Mouse (Mus musculus) adrenal gland, adult 2 months (tissue): ENCODE results near the gene Mertk. TPM values are rescaled to one million over a fixed set of nuclear protein-coding genes. Genes with fewer than 3 reads are reported as not detected.
"Not testable (repeated sequence)": the region's sequence is repeated elsewhere in the genome, so short reads cannot be mapped to it uniquely, and the experiment has no call there.

Experiments used
- DNase-seq: peaks from one replicate; pipeline ENCODE4 v3.0.0; 2021
- long read RNA-seq: library from polyadenylated mRNA; stranded (forward); transcript quantifications from one replicate; pipeline ENCODE4 v2.0.0, GENCODE M21; 2021
- polyA plus RNA-seq: library from polyadenylated mRNA; depleted of rRNA; stranded (reverse); fragments of >200 nt; gene quantifications from 2 replicates; pipeline ENCODE4 v1.2.3, GENCODE M21; 2012; rRNA removed
- total RNA-seq, 2 experiments: library from RNA; stranded (reverse); gene quantifications; 2 replicates each; pipeline ENCODE4 v1.2.3; 2021

The Mertk gene
- total RNA-seq (10 to 100 TPM in 1 of 2 experiments, 1 to 10 TPM in 1; 9.6 to 12.5 TPM), polyA plus RNA-seq (2.2 and 2.9 TPM in 2 replicates)
- long read RNA-seq, full-length matches to known transcripts = 1 of 5 reads
- long read RNA-seq, partial matches to known transcripts = 2 of 5 reads
- long read RNA-seq, other reads (novel, unspliced or antisense) = 2 of 5 reads

- DNase-seq = peak; percentile 91
Observed at GRCm38 (mm10) chr2:128698693-128699181, at the start of gene Mertk. Gene Mertk, plus strand, starts transcription at chr2:128698956.

GRCm38 (mm10) chr2:128680661-128681060 is 18.1 kb upstream of the Mertk start:
- no peak for DNase-seq

DNA sequence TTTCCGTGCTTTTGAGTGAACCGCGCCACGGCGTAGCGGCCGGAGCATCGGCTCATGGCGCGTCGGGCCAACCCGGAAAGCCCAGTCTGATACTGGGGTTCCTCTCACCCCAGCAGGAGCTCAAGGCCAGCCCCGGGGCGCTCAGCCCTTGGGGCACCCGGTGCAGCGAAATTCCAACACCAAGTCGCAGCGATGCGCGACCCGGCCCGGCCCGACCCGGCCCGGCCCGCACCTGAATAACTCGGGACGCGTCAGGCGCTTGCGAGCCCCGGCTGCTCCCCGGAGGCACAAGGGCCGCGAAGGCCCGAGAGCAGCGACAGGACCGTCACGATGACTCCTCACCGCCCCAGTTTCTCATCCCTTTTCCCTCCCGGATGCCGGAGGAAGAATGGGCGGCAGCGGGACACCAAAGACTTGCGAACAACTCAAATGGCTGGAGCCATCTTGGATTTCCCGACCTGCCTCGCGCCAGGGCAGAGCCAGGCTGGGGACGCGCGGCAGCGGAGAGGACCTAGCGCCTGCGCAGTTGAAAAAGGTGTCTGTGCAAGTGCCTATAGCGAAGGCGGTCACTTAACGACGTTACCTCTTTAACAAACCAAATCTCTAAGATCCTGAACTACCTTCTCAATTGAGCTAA is 11.7 kb upstream of the Mertk start, which contains the start of gene Anapc1:
Gene Anapc1, minus strand, starts transcription at position 471 of the 637 bp plus-strand sequence.
- DNase-seq = peak; percentile 93

GRCm38 (mm10) chr2:128687558-128688120 is 11.1 kb upstream of the Mertk start:
- DNase-seq = no peak

DNA sequence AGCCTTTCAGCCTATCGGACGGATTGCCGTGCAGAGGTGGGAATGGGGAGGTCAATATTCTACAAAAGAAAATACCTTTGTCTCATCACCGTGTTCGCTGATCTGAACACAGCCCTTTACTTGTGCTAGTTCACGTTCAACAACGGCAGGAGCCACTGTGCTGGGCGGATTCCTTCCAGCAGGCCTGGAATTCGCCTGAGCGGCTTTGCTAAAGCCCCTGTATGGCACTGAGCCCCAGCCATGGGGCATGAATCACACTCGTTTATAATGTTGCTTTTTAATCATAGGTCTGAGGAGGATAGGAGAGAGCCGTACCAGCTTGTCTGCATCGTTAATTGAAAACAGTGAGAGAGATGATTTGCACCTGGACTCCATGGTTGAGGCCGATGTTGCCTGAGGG is 6.4 kb upstream of the Mertk start:
- DNase-seq = no peak

GRCm38 (mm10) chr2:128692771-128693170 is 6.0 kb upstream of the Mertk start:
- no peak for DNase-seq

DNA sequence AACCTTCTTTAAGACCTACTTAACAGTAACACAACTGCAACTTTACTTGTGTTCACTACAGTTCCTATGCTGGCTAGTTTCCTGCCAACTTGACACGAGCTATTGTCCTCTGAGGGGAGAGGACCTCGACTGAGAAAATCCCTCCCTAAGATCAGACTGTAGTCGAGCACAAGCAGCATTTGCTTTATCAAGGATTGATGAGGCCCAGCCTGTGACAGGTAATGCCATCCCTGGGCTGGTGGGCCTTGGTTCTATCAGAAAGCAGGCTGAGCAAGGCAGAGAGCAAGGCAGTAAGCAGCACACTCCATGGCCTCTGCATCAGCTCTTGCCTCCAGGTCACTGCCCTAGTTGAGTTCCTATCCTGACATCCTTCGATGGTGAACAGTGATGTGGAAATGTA is 5.5 kb upstream of the Mertk start:
- DNase-seq = no peak

GRCm38 (mm10) chr2:128693828-128694227 is 4.9 kb upstream of the Mertk start:
- DNase-seq = not testable (repeated sequence)

DNA sequence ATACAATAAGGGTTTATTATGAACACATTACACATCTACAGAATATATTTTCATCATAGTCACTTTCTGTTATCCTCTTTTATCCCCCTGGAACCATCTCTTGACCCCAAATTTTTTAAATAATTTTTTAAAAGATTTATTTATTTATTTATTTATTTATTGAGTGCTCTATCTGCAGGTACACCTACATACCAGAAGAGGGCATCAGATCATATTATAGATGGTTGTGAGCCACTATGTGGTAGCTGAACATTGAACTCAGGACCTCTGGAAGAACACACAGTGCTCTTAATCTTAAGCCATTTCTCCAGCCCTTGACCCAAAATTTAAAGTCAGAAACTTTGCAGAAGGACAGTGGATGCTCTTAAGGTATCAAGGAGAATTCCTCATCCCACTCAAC is 4.2 kb upstream of the Mertk start:
- DNase-seq = no peak

DNA sequence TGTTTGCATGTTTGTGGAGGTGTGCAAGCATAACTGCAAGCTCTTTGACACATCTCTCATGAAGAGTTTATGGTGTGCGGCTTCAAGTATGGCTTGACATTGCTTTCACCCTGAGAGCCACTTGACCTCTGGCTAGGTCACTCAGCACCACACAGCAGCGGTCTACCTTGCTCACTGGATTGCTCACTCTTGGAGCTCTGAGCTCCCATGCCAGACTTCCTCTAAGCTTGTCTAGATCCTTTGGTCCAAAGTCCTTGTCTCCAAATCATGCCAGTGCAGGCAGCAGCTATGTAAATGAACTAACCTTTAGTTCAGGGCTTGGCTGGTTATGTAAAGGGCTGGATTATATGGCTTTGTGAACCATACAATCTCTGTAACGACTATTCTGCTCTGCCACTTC is 2.3 kb upstream of the Mertk start:
- no peak for DNase-seq

DNA sequence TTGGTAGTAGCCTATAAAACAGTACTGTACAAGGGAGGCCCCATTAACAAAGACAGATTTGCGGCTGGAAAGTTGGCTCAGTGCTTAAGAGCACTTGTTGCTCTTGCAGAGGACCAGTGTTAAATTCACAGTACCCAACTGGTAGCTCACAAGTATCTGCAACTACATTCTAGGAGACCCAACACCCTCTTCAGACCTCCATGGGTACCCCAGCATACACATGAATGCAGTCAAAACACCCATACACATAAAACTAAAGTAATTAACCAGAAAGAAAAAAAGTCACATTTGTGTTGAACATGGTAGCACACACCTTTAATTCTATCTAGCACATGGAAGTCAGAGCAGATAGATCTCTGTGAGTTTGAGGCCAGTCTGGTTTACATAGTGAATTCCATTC is 1.7 kb upstream of the Mertk start:
- DNase-seq = no peak

DNA sequence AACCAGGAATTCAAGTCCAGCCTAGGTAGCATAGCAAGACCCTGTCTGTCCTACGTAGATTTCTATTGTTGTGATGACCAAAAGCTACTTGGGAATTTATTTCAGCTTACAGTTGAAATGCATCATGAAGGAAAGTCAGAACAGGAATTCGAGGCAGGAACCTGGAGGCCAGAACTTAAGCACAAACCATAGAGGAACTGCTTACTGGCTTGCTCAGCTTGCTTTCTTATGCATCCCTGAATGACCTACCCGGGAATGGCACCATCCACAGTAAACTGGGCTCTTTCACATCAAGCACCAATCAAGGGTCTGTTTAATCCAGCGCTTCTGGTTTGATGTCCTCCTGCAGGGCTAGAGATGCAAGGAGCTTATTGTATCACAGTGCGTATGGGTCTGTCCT is 1.2 kb upstream of the Mertk start:
- DNase-seq = no peak

- peak; percentile 92 for DNase-seq
Observed at GRCm38 (mm10) chr2:128698140-128698692, 540 bp upstream of the Mertk start.

GRCm38 (mm10) chr2:128699201-128699885 is 587 bp downstream of the Mertk start:
- peak; percentile 59 for DNase-seq

GRCm38 (mm10) chr2:128704474-128704873 is 5.7 kb downstream of the Mertk start:
- peak; percentile 40 for DNase-seq

GRCm38 (mm10) chr2:128709264-128709663 is 10.5 kb downstream of the Mertk start:
- DNase-seq = no peak

DNA sequence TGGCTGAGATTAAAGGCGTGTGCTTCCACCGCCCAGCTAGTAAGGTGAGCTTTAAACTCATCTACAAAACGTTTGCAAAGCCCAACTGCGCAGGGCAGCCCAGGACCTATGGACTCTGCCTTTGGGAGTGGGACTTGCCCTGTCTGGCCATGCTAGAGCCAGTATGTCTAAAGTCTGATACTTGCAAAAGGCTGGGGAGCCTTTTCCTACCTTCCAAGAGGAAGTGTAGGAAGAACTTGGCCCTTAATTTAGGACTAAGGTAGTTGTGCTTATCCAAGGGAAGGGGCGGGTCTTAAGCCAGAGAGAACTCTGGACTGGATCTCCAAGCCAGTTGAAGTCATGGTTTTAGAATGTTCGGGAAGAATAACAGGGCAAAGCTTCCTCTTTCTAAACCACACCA is 11.9 kb downstream of the Mertk start:
- no peak for DNase-seq

- DNase-seq = no peak
Observed at GRCm38 (mm10) chr2:128712940-128713339, 14.2 kb downstream of the Mertk start.

- DNase-seq = no peak
Observed at GRCm38 (mm10) chr2:128713548-128714003, 14.8 kb downstream of the Mertk start.

- no peak for DNase-seq
Observed at GRCm38 (mm10) chr2:128714724-128715241, 16.0 kb downstream of the Mertk start.

DNA sequence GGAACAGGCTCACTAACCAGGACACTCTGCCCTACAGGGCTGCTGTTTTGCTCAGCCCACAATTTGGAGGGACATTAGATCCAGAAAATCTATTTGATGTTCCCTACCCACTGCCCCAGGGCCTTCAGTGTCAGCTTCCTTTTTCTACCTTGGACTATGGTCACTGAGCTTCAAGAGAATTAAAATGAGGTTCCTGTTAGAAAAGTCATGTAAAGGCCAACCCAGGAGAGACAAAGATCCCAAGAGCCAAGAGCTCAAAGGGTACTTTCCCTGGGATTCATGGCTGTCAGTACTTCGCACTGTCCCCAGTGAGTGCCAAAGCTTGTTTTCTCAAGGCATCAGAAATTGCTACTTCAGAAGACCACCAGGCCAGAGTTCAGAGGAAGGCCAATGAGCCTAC is 17.2 kb downstream of the Mertk start:
- DNase-seq = no peak

- no peak for DNase-seq
Observed at GRCm38 (mm10) chr2:128719380-128719779, 20.6 kb downstream of the Mertk start.
